Mouse (Mus musculus) heart, embryonic 14.5 days (tissue): ENCODE results near the gene Atg9b. TPM values are rescaled to one million over a fixed set of nuclear protein-coding genes. Genes with fewer than 3 reads are reported as not detected.

ENCODE experiments used
- ATAC-seq: fragments of 200-750 bp; cut with Nextera tagmentation; 2 replicates; pipeline ENCODE4 v1.8.0; 2017; ENCODE audit warnings: low read depth, moderate TSS enrichment; ENCODE audit not compliant: insufficient number of reproducible peaks, insufficient read depth, low FRiP score
- H3K27ac ChIP-seq, 2 experiments: fragments of 200-500 bp in 1 of 2; fragments of 300-500 bp in 1 of 2; sonication (generic) in 1 of 2; replicated peaks in 1 of 2; 2 replicates each; pipeline ENCODE4 v1.5.1; 2012 to 2014; ENCODE audit warnings: low read depth in 2 of 2, low read length in 2 of 2, control low read depth in 1 of 2, mild to moderate bottlenecking in 1 of 2, mixed read lengths in 1 of 2; ENCODE audit not compliant: control insufficient read depth in 1 of 2, insufficient read depth in 1 of 2
- H3K27me3 ChIP-seq: fragments of 300-500 bp; sonication (generic); 2 replicates; pipeline ENCODE4 v1.6.1; 2014; ENCODE audit warnings: mild to moderate bottlenecking, low read length, control low read depth; ENCODE audit not compliant: control insufficient read depth, insufficient read depth
- H3K36me3 ChIP-seq: fragments of 300-500 bp; sonication (generic); 2 replicates; pipeline ENCODE4 v1.6.1; 2014; ENCODE audit warnings: mild to moderate bottlenecking, control low read depth, low read length, mixed read lengths; ENCODE audit not compliant: control insufficient read depth, insufficient read depth
- H3K4me1 ChIP-seq, 2 experiments: fragments of 200-500 bp in 1 of 2; fragments of 300-500 bp in 1 of 2; sonication (generic) in 1 of 2; 2 replicates each; pipeline ENCODE4 v1.6.1; 2012 to 2014; ENCODE audit warnings: low read length in 2 of 2, control low read depth in 1 of 2, mixed read lengths in 1 of 2; ENCODE audit not compliant: control insufficient read depth in 2 of 2, insufficient read depth in 2 of 2
- H3K4me2 ChIP-seq: fragments of 300-500 bp; sonication (generic); 2 replicates; pipeline ENCODE4 v1.6.1; 2014; ENCODE audit warnings: mild to moderate bottlenecking, low read length
- H3K4me3 ChIP-seq, 2 experiments: fragments of 200-500 bp in 1 of 2; fragments of 300-500 bp in 1 of 2; sonication (generic) in 1 of 2; 2 replicates each; pipeline ENCODE4 v1.5.1; 2012 to 2014; ENCODE audit warnings: low read length in 2 of 2, mild to moderate bottlenecking in 2 of 2, control low read depth in 1 of 2, low read depth in 1 of 2, moderate library complexity in 1 of 2; ENCODE audit not compliant: control insufficient read depth in 1 of 2, insufficient read depth in 1 of 2
- H3K9ac ChIP-seq: fragments of 300-500 bp; sonication (generic); 2 replicates; pipeline ENCODE4 v1.6.1; 2014; ENCODE audit warnings: mild to moderate bottlenecking, low read length
- H3K9me3 ChIP-seq: fragments of 300-500 bp; sonication (generic); 2 replicates; pipeline ENCODE4 v1.6.1; 2016; ENCODE audit warnings: low read length, control low read depth; ENCODE audit not compliant: control insufficient read depth
- WGBS: fragments of 180-500 bp; shearing (Covaris S2); extraction: QIAGEN DNeasy Blood & Tissue Kit; methylation state at CpG from one replicate; pipeline ENCODE4 v1.1.7; 2014; 5-methylcytosine and 5-hydroxymethylcytosine counted together
- polyA plus RNA-seq: library from polyadenylated mRNA; unstranded; fragments of >200 nt; fragmentation: Nextera tagmentation; extraction: Ambion mirVana; gene quantifications from 2 replicates; pipeline ENCODE4 v1.2.1, GENCODE M21; 2014

Atg9b gene
- polyA plus RNA-seq, 1 experiment from 2014 or later = 1.5 TPM

DNA sequence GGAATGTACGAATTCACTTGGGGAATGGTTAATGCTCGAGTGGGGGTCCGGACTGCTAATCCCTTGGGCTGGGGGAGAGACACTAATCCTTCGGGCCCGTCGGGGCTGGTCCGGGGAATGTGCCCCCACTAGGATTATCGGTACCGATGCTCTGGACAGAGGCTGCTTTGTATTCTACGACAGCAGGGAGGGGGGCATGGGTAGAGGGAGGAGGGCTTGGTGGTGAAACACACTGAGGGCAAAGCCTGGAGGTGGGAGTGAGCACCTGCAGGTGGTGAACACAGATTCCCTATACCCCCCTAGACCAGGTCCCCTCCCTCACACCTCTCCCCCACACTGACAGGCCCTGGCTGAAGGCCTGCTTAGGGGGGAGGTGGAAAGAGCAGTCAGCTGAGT, 34.1 kb upstream of the Atg9b start:
- H3K4me3 ChIP-seq = peak overlapping the region; percentile 72 to 78
- 4% methylated on average over 10 of the region's 10 CpGs for WGBS
- peaks cover 24% of the 10 kb centered on the region for H3K36me3 ChIP-seq
- no peaks in the 10 kb centered on the region for H3K9me3 ChIP-seq
- H3K4me1 ChIP-seq = peaks cover 36 to 49% of the 10 kb centered on the region in 2 experiments
- ATAC-seq = no peak
- H3K27me3 ChIP-seq = no peaks in the 10 kb centered on the region
- no peak overlapping the region for H3K27ac ChIP-seq
- peak overlapping the region; percentile 94 for H3K4me2 ChIP-seq
- H3K9ac ChIP-seq = peak overlapping the region; percentile 85

DNA sequence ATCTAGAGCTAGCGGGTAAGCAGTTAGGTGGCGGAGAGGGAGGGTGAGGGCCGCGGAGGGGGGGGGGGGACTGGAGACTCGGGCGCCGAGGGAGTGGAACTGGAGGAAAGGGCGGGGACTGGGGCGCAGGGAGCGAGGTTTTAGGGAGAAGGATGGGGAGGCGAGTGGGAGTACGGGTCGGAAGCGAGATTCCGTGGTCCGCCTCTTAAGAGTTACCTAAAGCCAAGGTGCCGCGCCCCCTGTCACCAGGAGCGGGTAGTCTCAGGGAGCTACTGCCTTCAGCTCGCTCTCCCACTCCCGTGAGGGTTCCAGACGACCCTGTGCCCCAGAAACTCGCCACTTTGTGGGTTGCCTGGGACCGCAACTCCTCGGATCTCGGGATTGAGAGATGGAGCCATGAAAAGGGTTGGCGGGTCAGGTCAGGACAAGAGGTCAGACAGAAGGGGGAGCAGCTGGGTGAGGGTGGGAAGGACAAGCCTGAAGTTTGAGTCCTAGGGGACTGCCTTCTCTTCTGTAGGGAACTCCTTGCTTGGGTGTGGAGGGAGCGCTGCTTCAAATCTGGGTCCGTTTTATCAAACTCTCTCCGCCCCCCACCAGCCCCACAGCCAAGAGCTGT, 33.6 kb upstream of the Atg9b start:
- Histone ChIP-seq H3K9me3 (no peaks in the 10 kb centered on the region), H3K9ac (peak overlapping the region; percentile 85), H3K36me3 (peaks cover 24% of the 10 kb centered on the region), H3K4me3 (peak overlapping the region; percentile 72 to 78), H3K4me2 (peak overlapping the region; percentile 94), H3K27me3 (no peaks in the 10 kb centered on the region), H3K27ac (peak overlapping the region; percentile 9 to 97; a peak in 3 of 4 replicates), H3K4me1 (peaks cover 36 to 49% of the 10 kb centered on the region in 2 experiments)
- WGBS = under 1% methylated on average over 26 of the region's 30 CpGs
- no peak for ATAC-seq

DNA sequence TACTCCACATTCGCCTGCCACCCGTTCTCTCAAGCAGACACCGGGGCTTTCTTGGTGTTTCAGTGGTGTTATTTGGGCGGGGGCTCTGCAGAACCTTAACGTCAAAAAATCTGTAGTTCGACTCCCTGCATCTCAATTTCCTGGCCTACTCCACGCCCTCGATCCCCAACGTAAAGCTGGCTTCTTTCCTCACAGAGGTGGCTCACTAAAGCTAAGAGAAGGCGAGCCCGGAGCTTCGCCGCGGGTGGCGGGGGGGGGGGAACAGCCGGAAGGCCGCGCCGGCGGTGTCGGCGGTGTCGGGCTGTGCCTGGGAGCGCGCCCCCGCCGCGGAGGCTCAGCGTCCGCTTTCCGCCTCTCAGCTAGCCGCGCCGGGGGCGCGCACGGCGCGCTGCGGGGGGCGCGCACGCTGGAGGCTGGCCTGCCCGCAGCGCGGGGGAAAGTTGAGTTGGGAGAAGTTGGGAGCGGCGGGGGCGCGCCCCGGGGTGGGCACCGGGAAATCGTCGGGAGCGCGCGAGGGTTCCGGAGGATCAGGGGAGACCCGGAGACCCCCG, 33.0 kb upstream of the Atg9b start:
- peaks cover 36 to 49% of the 10 kb centered on the region in 2 experiments for H3K4me1 ChIP-seq
- peak; percentile 22 for ATAC-seq

DNA sequence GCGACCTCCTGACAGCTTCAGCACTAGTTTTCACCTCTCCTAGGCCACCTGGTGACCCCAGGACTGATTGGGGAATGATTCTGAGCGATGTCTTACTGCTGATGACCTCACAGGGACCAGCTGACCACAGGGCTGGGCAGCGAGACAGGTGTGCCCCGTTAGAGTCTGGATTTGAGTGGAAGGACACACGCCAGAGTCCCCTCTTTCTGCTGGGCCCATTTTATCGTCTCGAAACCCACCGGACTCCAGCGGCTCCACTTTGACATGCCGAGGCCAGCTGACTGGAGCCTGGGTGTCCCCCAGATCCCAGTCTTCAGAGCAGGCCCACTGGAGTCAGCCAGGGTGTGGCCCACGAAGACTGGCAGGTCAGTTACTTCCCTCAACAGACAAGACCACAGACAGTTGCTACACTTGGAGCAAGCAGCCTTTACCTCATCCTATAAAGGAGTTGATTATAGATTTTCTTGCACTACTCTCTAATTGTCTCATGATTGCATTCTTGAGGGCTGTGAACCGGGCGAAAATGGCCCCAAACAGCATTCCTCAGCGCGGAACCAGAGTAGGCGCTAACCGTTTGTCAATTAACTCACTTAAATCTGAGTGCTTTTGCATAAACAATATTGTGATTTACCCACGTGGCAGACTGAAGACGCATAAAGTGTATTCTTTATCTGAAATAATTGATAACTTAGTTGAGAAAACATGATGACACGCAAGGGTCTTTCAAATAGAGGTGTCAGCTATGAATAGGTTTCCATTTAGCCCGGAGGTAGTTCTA, 32.2 kb upstream of the Atg9b start:
- WGBS = 11% methylated on average over 21 of the region's 21 CpGs
- Histone ChIP-seq H3K9ac (peak overlapping the region; percentile 85), H3K27ac (peak overlapping the region; percentile 97), H3K4me1 (peaks cover 36 to 49% of the 10 kb centered on the region in 2 experiments), H3K4me2 (peak overlapping the region; percentile 94), H3K27me3 (no peaks in the 10 kb centered on the region), H3K9me3 (no peaks in the 10 kb centered on the region), H3K36me3 (peaks cover 24% of the 10 kb centered on the region), H3K4me3 (peak overlapping the region; percentile 72 to 78)
- no peak; the same call in 1 of the 2 replicates for ATAC-seq

More for the DNA sequence above, 33.0 kb upstream of the Atg9b start:
- peak overlapping the region; percentile 72 to 78 for H3K4me3 ChIP-seq
- H3K9ac ChIP-seq = peak overlapping the region; percentile 85
- H3K36me3 ChIP-seq = peaks cover 24% of the 10 kb centered on the region
- peak overlapping the region; percentile 94 for H3K4me2 ChIP-seq
- H3K27me3 ChIP-seq = no peaks in the 10 kb centered on the region
- peak overlapping the region; percentile 86 to 97 for H3K27ac ChIP-seq
- under 1% methylated on average over 57 of the region's 60 CpGs for WGBS
- no peaks in the 10 kb centered on the region for H3K9me3 ChIP-seq

DNA sequence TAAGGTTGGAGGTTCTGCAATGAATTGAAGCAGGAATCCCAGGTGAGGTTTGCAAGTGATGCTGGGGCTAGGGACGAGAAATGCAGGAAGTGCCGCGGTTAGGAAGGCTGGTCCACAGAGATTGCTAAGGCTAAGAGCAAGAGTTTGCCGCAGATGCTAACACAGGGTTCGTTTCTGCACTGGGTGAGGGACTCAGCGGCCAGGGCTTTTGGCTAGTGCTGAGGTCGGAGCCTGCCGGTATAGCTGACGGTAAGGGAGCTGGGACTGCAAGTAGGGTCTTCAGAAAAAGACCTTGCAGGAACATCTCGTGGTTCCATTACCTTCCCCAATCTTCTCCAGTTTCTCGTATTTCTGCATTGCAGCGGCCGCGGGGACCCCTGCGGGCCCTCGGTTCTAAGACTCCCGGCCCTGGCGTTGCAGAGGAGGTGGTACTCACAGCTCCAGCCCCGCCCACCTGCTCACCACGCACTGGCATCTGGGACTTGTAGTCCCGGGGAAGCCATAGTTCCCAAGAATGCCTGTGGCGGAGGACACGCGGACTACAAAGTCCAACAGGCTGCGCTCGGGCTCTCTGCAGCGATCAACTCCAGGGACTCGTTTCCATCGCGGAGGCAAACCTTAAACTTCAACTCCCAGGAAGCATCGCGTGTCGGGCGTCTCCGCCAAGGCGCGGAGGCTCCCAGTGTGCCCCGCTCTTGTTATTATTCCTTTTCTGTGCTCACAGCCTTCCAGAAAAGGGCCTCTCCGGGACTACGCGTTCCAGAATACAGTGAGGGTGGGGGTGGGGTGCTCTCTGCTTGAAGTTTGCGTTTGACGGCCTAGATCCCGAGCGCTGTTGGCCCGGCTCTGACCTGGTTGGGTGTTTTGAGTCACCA, 31.4 kb upstream of the Atg9b start, which contains the start of the genes Cdk5 and Slc4a2:
Gene Cdk5, minus strand, starts transcription at position 402 of the 875 bp plus-strand sequence.
Gene Slc4a2, plus strand, starts transcription at position 709 of the 875 bp plus-strand sequence.
- peak; percentile 89 for ATAC-seq
- Histone ChIP-seq H3K9me3 (no peaks in the 10 kb centered on the region), H3K4me2 (peak within 1 kb of the TSS; percentile 94), H3K4me3 (peak within 1 kb of the TSS; percentile 72 to 78), H3K27me3 (no peaks in the 10 kb centered on the region), H3K36me3 (peaks cover 32% of the 10 kb centered on the region), H3K9ac (peak within 1 kb of the TSS; percentile 85), H3K4me1 (peaks cover 34 to 43% of the 10 kb centered on the region in 2 experiments), H3K27ac (peak within 1 kb of the TSS; percentile 97)
- WGBS = under 1% methylated on average over 46 of the region's 46 CpGs

DNA sequence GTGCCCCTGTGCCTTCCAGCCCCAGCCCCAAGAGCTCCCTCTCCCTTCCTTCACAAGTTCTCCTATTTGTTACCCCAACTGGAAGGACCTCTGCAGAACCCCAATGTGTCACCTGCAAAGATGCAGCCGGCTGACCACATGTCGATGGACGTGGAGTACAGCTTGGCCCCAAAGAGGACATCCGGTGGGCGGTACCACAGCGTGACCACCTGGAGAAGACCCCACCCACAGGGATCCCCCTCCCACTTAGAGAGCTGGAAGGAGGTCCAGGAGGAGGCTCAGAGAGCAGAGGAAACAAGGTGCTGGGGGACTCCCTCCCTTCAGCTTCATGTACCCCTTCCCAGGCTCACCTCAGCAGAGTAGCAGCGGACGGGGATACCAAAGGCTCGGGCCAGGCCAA, 28.4 kb upstream of the Atg9b start:
- Histone ChIP-seq H3K4me3 (no peak overlapping the region), H3K36me3 (peaks cover 35% of the 10 kb centered on the region), H3K27ac (no peak overlapping the region), H3K9ac (no peak overlapping the region), H3K9me3 (no peaks in the 10 kb centered on the region), H3K4me2 (no peak overlapping the region), H3K27me3 (0 out of 2 replicates have a peak, but pooled peaks cover 2% of the 10 kb centered on the region), H3K4me1 (peaks cover 8 to 16% of the 10 kb centered on the region in 2 experiments)
- ATAC-seq = no peak
- WGBS = 89% methylated on average over 9 of the region's 9 CpGs

DNA sequence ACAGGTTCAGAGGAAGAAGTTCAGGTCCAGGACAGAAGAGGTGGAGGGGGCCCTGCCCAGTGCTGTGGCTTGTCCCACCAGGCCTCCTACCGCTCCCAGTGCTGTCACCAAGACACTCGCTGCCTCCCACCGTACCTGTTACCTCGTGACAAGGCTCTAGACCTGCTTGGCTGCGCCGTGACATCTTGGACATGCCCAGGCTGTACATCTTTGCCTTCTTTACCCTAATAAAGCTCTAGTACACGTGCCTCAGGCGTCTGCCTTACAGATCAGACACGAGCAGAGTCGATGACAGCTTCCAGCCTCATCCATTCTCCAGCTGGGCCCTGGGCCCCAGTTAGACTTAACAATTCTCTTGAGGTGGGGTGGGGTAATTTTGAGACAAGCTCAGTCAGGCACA, 25.6 kb upstream of the Atg9b start:
- peaks cover 0 to 2% of the 10 kb centered on the region in 2 experiments; a peak in 3 of 4 replicates for H3K4me1 ChIP-seq
- H3K9me3 ChIP-seq = no peaks in the 10 kb centered on the region
- peaks cover 12% of the 10 kb centered on the region; the same call in 1 of the 2 replicates for H3K27me3 ChIP-seq
- no peak overlapping the region for H3K27ac ChIP-seq
- ATAC-seq = no peak
- peaks cover 35% of the 10 kb centered on the region for H3K36me3 ChIP-seq
- no peak overlapping the region for H3K4me2 ChIP-seq
- H3K4me3 ChIP-seq = no peak overlapping the region
- WGBS = 79% methylated on average over 10 of the region's 10 CpGs
- H3K9ac ChIP-seq = no peak overlapping the region
